Mouse (Mus musculus) hindbrain, embryonic 13.5 days (tissue): ENCODE measurements around the gene Myo9b. TPM values are rescaled to one million over a fixed set of nuclear protein-coding genes. Genes with fewer than 3 reads are reported as not detected.

Experiments
- ATAC-seq: fragments of 200-750 bp; cut with Nextera tagmentation; 2 replicates; pipeline ENCODE4 v1.8.0; 2017; ENCODE audit warnings: moderate TSS enrichment; ENCODE audit not compliant: low FRiP score
- H3K27ac ChIP-seq: fragments of 300-500 bp; sonication (generic); 2 replicates; pipeline ENCODE4 v1.5.1; 2015; ENCODE audit warnings: inconsistent platforms, mild to moderate bottlenecking, moderate library complexity
- H3K27me3 ChIP-seq: fragments of 300-500 bp; sonication (generic); 2 replicates; pipeline ENCODE4 v1.6.1; 2015; ENCODE audit warnings: mild to moderate bottlenecking, inconsistent platforms
- H3K36me3 ChIP-seq: fragments of 300-500 bp; sonication (generic); 2 replicates; pipeline ENCODE4 v1.6.1; 2015; ENCODE audit warnings: mild to moderate bottlenecking, inconsistent platforms
- H3K4me1 ChIP-seq: fragments of 300-500 bp; sonication (generic); replicated peaks from 2 replicates; pipeline ENCODE4 v1.6.1; 2015; ENCODE audit warnings: inconsistent platforms
- H3K4me2 ChIP-seq: fragments of 300-500 bp; sonication (generic); 2 replicates; pipeline ENCODE4 v1.6.1; 2015; ENCODE audit warnings: inconsistent platforms, mild to moderate bottlenecking, moderate library complexity
- H3K4me3 ChIP-seq: fragments of 300-500 bp; sonication (generic); 2 replicates; pipeline ENCODE4 v1.5.1; 2015; ENCODE audit warnings: mild to moderate bottlenecking, inconsistent platforms
- H3K9ac ChIP-seq: fragments of 300-500 bp; sonication (generic); 2 replicates; pipeline ENCODE4 v1.6.1; 2015; ENCODE audit warnings: mild to moderate bottlenecking, inconsistent platforms
- H3K9me3 ChIP-seq: fragments of 300-500 bp; sonication (generic); 2 replicates; pipeline ENCODE4 v1.6.1; 2016; ENCODE audit warnings: inconsistent platforms
- WGBS: fragments of 180-500 bp; shearing (Covaris S2); methylation state at CpG from one replicate; pipeline ENCODE4 v1.1.7; 2015; 5-methylcytosine and 5-hydroxymethylcytosine counted together
- polyA plus RNA-seq: library from polyadenylated mRNA; unstranded; fragments of >200 nt; fragmentation: Nextera tagmentation; extraction: Ambion mirVana; gene quantifications from 2 replicates; pipeline ENCODE4 v1.2.1, GENCODE M21; 2015

Myo9b gene
- polyA plus RNA-seq, 1 experiment from 2014 or later, result 18.5 TPM

DNA sequence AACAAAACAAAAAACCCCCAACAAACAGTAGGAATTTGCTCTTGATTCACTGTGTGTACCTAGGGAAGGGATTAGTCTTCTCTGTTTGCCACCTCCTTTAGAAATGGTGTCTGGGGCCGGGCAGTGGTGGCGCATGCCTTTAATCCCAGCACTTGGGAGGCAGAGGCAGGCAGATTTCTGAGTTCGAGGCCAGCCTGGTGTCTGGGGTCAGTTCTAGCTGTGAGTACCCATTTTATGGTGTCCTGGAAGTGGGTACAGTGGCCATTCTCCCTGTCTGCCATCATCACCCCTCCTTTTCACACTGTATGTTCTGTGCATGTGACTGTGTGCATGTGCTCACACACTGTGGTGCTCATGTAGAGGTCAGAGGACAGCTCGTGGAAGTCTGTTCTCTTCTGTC is 135.7 kb downstream of the Myo9b start:
- Histone ChIP-seq H3K4me2 (no peak overlapping the region), H3K27ac (no peak overlapping the region), H3K4me1 (peaks cover 21% of the 10 kb centered on the region), H3K9me3 (no peaks in the 10 kb centered on the region), H3K36me3 (peaks cover 5% of the 10 kb centered on the region; the same call in 1 of the 2 replicates), H3K9ac (no peak overlapping the region), H3K27me3 (no peaks in the 10 kb centered on the region), H3K4me3 (no peak overlapping the region)
- no peak for ATAC-seq
- WGBS, result 97% methylated on average over 4 of the region's 4 CpGs

Other genes starting within 250 kb of the Myo9b start
- gene Haus8, start 220 bp downstream of the Myo9b start, polyA plus RNA-seq, result 58.2 and 58.7 TPM in 2 replicates
- 109 and 112 TPM in 2 replicates for gene Use1, start 94.1 kb downstream of the Myo9b start, polyA plus RNA-seq
- gene Ocel1, start 98.6 kb downstream of the Myo9b start, polyA plus RNA-seq, result 4.6 and 6.2 TPM in 2 replicates
- gene Nr2f6, start 109.2 kb downstream of the Myo9b start, polyA plus RNA-seq, result 20.2 and 21.3 TPM in 2 replicates
- gene Ushbp1, start 123.1 kb downstream of the Myo9b start, polyA plus RNA-seq, result 6.2 and 7.1 TPM in 2 replicates
- 83.3 and 90.9 TPM in 2 replicates for gene Babam1, start 124.1 kb downstream of the Myo9b start, polyA plus RNA-seq
- 9.5 and 10.3 TPM in 2 replicates for gene Ankle1, start 133.3 kb downstream of the Myo9b start, polyA plus RNA-seq
- 127 and 136 TPM in 2 replicates for gene Abhd8, start 190.9 kb downstream of the Myo9b start, polyA plus RNA-seq
- 222 and 230 TPM in 2 replicates for gene Mrpl34, start 192.2 kb downstream of the Myo9b start, polyA plus RNA-seq
- 212 and 214 TPM in 2 replicates for gene Dda1, start 196.5 kb downstream of the Myo9b start, polyA plus RNA-seq
- 6.6 and 7.1 TPM in 2 replicates for gene Ano8, start 213.2 kb downstream of the Myo9b start, polyA plus RNA-seq
- gene Gtpbp3, start 215.4 kb downstream of the Myo9b start, polyA plus RNA-seq, result 13.7 and 14.3 TPM in 2 replicates
- 13.8 and 14.0 TPM in 2 replicates for gene Plvap, start 239.0 kb downstream of the Myo9b start, polyA plus RNA-seq